Mouse (Mus musculus) stomach, embryonic 16.5 days (tissue): Measurements from ENCODE around the gene Tex264. TPM values are rescaled to one million over a fixed set of nuclear protein-coding genes. Genes with fewer than 3 reads are reported as not detected.

Experiments
- ATAC-seq: fragments of 200-750 bp; cut with Nextera tagmentation; 2 replicates; pipeline ENCODE4 v1.8.0; 2017; ENCODE audit warnings: moderate number of reproducible peaks, moderate TSS enrichment; ENCODE audit not compliant: insufficient read depth, low FRiP score
- H3K27ac ChIP-seq: fragments of 300-500 bp; sonication (generic); 2 replicates; pipeline ENCODE4 v1.5.1; 2014; ENCODE audit warnings: low read length
- H3K27me3 ChIP-seq: fragments of 300-500 bp; sonication (generic); 2 replicates; pipeline ENCODE4 v1.6.1; 2014; ENCODE audit warnings: low read length, control low read depth, mixed read lengths; ENCODE audit not compliant: control insufficient read depth, insufficient read depth
- H3K36me3 ChIP-seq: fragments of 300-500 bp; sonication (generic); 2 replicates; pipeline ENCODE4 v1.6.1; 2014; ENCODE audit warnings: low read length; ENCODE audit not compliant: control insufficient read depth, insufficient read depth
- H3K4me1 ChIP-seq: fragments of 300-500 bp; sonication (generic); 2 replicates; pipeline ENCODE4 v1.6.1; 2014; ENCODE audit warnings: low read length, control low read depth, mixed read lengths; ENCODE audit not compliant: control insufficient read depth, insufficient read depth
- H3K4me2 ChIP-seq: fragments of 300-500 bp; sonication (generic); 2 replicates; pipeline ENCODE4 v1.6.1; 2014; ENCODE audit warnings: low read depth, low read length, mixed read lengths
- H3K4me3 ChIP-seq: fragments of 300-500 bp; sonication (generic); replicated peaks from 2 replicates; pipeline ENCODE4 v1.5.1; 2014; ENCODE audit warnings: mild to moderate bottlenecking, low read length
- H3K9ac ChIP-seq: fragments of 300-500 bp; sonication (generic); 2 replicates; pipeline ENCODE4 v1.6.1; 2014; ENCODE audit warnings: low read length
- H3K9me3 ChIP-seq: fragments of 300-500 bp; sonication (generic); replicated peaks from 2 replicates; pipeline ENCODE4 v1.6.1; 2016; ENCODE audit warnings: low read length, control low read depth; ENCODE audit not compliant: control insufficient read depth
- WGBS: fragments of 180-500 bp; shearing (Covaris S2); extraction: QIAGEN DNeasy Blood & Tissue Kit; methylation state at CpG from one replicate; pipeline ENCODE4 v1.1.7; 2014; 5-methylcytosine and 5-hydroxymethylcytosine counted together
- polyA plus RNA-seq: library from polyadenylated mRNA; unstranded; fragments of >200 nt; fragmentation: Nextera tagmentation; extraction: Ambion mirVana; gene quantifications from 2 replicates; pipeline ENCODE4 v1.2.1, GENCODE M21; 2015

Tex264 gene
- polyA plus RNA-seq, 1 experiment from 2014 or later, result 53.4 TPM

GRCm38 (mm10) chr9:106656820-106657219 lies 28.9 kb downstream of the Tex264 start:
- Histone ChIP-seq H3K4me3 (no peak overlapping the region), H3K36me3 (no peaks in the 10 kb centered on the region; the same call in 1 of the 2 replicates), H3K27ac (no peak overlapping the region), H3K4me2 (no peak overlapping the region), H3K27me3 (peaks cover 19% of the 10 kb centered on the region), H3K9ac (no peak overlapping the region), H3K9me3 (no peaks in the 10 kb centered on the region), H3K4me1 (no peaks in the 10 kb centered on the region)
- ATAC-seq, result peak; percentile 1; the same call in 1 of the 2 replicates
- 50% methylated on average over 5 of the region's 5 CpGs for WGBS

DNA sequence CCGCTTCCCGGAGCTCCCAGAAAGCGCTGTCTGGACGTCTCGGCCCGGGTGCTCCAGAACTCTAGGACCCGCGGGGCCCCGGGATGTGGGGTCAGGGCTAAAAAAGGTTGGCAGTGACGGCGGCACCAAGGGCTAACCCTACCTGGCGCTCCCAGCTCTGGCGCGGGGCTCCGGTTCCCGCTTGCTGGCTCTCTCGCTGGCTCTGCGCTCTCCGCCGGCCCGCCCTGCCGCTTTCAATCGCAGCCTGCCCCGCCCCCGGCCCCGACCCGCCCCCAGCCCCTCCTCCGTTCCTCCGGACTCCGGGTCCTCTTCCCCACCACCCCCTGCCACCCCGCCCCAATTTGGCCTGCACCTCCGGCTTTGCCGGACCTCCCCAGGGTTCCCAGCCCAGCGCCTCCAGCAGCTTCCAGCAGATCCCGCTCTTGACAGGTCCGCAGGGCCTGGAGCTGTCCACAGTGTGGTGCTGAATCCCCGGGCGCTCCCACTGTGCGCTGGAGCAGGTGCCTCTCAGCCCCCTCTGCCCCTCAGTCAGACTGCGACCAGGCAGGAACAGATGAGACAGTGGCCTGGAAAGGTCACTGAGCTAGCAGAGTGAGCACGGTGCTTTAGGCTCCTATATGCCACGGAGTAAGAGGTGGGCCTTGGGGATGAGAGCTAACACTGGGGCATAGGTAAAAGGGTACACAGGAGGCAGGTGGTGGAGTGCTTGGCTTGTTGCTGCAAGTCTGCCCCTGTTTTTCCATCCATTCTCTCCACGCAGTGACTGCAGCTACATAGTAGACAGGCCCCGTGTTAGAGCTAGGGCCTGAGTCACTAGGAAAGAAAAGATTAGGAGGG lies 29.6 kb downstream of the Tex264 start, which contains the start of gene Grm2:
Gene Grm2, minus strand, starts transcription at position 199 of the 837 bp plus-strand sequence.
- peak; percentile 68; the same call in 1 of the 2 replicates for ATAC-seq
- Histone ChIP-seq H3K4me2 (peak within 1 kb of the TSS; percentile 53), H3K27ac (no peak within 1 kb of the TSS), H3K4me3 (peak within 1 kb of the TSS; percentile 29), H3K9me3 (no peaks in the 10 kb centered on the region), H3K36me3 (no peaks in the 10 kb centered on the region), H3K27me3 (peaks cover 19% of the 10 kb centered on the region), H3K4me1 (no peaks in the 10 kb centered on the region), H3K9ac (no peak within 1 kb of the TSS)
- WGBS, result 2% methylated on average over 40 of the region's 44 CpGs

- Histone ChIP-seq H3K4me2 (no peak overlapping the region), H3K36me3 (no peaks in the 10 kb centered on the region), H3K9me3 (no peaks in the 10 kb centered on the region), H3K4me1 (no peaks in the 10 kb centered on the region), H3K4me3 (no peak overlapping the region), H3K27ac (no peak overlapping the region), H3K9ac (no peak overlapping the region), H3K27me3 (peaks cover 21% of the 10 kb centered on the region)
- ATAC-seq, result no peak
- 68% methylated on average over 1 of the region's 1 CpGs for WGBS
These were observed 33.0 kb downstream of the Tex264 start for GRCm38 (mm10) chr9:106652720-106653119.

GRCm38 (mm10) chr9:106647226-106647625 lies 38.5 kb downstream of the Tex264 start:
- WGBS, result 57% methylated on average over 27 of the region's 27 CpGs
- H3K4me3 ChIP-seq, result no peak overlapping the region
- no peaks in the 10 kb centered on the region for H3K4me1 ChIP-seq
- peaks cover 5% of the 10 kb centered on the region for H3K27me3 ChIP-seq
- H3K9me3 ChIP-seq, result no peaks in the 10 kb centered on the region
- H3K4me2 ChIP-seq, result no peak overlapping the region
- H3K36me3 ChIP-seq, result no peaks in the 10 kb centered on the region
- ATAC-seq, result no peak
- H3K27ac ChIP-seq, result no peak overlapping the region
- no peak overlapping the region for H3K9ac ChIP-seq

DNA sequence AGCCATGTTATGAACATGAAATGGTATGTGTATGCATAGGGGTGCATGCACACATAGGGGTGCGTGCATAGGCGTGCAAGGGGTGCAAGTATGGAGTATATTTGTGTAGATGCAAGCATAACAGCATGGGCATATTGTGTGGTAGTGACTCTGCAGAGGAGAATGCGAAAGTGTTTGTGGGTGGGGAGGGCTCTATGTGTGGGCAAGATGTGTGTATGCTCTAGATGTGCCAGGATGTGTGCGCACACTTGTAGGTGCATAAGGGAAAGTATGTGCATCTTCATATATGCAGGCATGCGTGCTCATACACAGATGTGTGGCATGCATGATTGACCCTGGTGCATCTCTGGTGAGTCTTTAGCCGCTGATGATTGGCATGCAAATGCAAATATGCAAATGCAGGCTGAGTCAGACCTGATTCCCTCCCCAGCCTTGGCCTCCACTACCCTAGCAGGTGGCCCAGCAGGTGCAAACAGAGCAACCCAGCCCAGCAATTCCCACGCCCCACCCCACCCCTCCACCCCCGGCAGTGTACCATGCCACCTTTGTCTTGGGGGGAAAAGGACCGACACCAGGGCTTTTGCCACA lies 39.9 kb downstream of the Tex264 start:
- H3K36me3 ChIP-seq, result no peaks in the 10 kb centered on the region
- H3K4me1 ChIP-seq, result no peaks in the 10 kb centered on the region
- H3K9ac ChIP-seq, result no peak overlapping the region
- 73% methylated on average over 9 of the region's 9 CpGs for WGBS
- H3K9me3 ChIP-seq, result no peaks in the 10 kb centered on the region
- no peak overlapping the region for H3K4me2 ChIP-seq
- no peak for ATAC-seq
- peaks cover 5% of the 10 kb centered on the region for H3K27me3 ChIP-seq
- no peak overlapping the region for H3K4me3 ChIP-seq
- no peak overlapping the region for H3K27ac ChIP-seq

DNA sequence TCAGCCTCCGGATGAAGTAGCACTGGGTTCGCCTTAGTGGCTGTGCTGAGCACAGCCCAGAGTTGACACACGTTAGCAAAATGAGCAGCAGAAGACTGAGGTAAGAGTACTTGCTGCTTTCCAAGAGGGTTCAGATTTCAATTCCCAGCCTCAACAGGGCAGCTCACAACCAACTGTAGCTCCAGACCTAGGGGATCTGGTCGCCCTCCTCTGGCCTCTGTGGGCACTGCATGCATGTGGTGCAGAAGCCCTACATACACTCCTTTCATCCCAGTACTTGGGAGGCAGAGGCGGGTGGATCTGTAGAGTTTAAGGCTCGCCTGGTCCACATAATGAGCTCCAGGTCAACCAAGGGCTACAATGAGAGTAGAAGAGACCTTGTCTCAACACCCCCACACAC lies 41.9 kb downstream of the Tex264 start:
- Histone ChIP-seq H3K4me2 (no peak overlapping the region), H3K4me1 (no peaks in the 10 kb centered on the region), H3K27ac (no peak overlapping the region), H3K27me3 (peaks cover 5% of the 10 kb centered on the region), H3K36me3 (no peaks in the 10 kb centered on the region), H3K9me3 (no peaks in the 10 kb centered on the region), H3K9ac (no peak overlapping the region), H3K4me3 (no peak overlapping the region)
- no peak for ATAC-seq
- WGBS, result 69% methylated on average over 6 of the region's 6 CpGs

- Histone ChIP-seq H3K4me2 (no peak overlapping the region), H3K27ac (no peak overlapping the region), H3K9ac (no peak overlapping the region), H3K4me3 (no peak overlapping the region), H3K36me3 (no peaks in the 10 kb centered on the region), H3K9me3 (no peaks in the 10 kb centered on the region), H3K4me1 (no peaks in the 10 kb centered on the region), H3K27me3 (peaks cover 5% of the 10 kb centered on the region)
- no peak for ATAC-seq
- 24% methylated on average over 7 of the region's 7 CpGs for WGBS
These were observed 42.6 kb downstream of the Tex264 start for GRCm38 (mm10) chr9:106643128-106643527.

DNA sequence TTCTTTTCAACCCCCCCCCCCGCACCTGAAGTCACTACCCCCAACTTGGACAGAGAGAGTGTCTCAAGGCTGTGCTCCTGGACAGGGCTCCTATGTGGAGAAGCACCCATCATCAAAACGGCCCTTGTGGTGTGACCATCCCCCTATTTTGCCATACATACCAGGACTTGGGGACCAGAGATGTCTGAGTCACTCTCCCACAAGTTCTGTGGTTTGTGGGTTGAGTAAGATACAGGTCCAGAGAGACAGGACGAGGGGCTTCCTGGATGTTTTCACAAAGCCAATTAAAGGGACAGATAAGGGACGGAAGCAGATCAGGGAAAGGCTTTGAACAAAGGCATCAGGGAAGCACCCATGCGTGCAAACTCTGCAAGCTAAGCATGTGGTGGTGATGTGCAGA lies 44.4 kb downstream of the Tex264 start:
- Histone ChIP-seq H3K9me3 (no peaks in the 10 kb centered on the region), H3K36me3 (no peaks in the 10 kb centered on the region), H3K27ac (no peak overlapping the region), H3K27me3 (no peaks in the 10 kb centered on the region), H3K4me1 (no peaks in the 10 kb centered on the region), H3K9ac (no peak overlapping the region), H3K4me2 (no peak overlapping the region), H3K4me3 (no peak overlapping the region)
- 63% methylated on average over 5 of the region's 5 CpGs for WGBS
- no peak for ATAC-seq

GRCm38 (mm10) chr9:106638154-106638553 lies 47.6 kb downstream of the Tex264 start:
- Histone ChIP-seq H3K4me1 (no peaks in the 10 kb centered on the region), H3K4me2 (no peak overlapping the region), H3K36me3 (no peaks in the 10 kb centered on the region), H3K9ac (no peak overlapping the region), H3K9me3 (no peaks in the 10 kb centered on the region), H3K4me3 (no peak overlapping the region), H3K27me3 (no peaks in the 10 kb centered on the region), H3K27ac (no peak overlapping the region)
- ATAC-seq, result no peak
- 93% methylated on average over 8 of the region's 8 CpGs for WGBS
